8 mouse cellular contexts compared by ENCODE assay signal in the genomic region with DNA sequence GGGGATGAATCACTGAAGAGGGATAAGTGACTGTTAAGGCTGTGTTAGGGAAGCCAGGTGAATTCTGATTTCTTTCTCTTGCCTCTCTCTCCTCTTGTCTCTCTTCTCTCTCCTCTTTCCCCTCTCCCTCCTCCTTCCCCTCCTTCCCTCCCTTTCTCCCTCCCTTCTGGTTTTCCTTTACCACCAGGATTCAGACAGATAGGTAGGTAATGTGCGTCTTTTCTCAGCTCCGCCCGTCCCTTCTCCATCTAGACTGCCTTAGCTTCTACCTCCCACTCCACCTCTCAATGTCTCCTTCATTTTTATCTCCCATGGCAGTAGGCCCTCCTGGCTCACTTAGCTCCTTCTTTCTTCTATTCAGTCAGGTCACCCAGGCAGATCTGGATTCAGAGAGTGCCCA. TPM values are rescaled to one million over a fixed set of nuclear protein-coding genes. Genes with fewer than 3 reads are reported as not detected.
DNase-seq lines count a peak whose midpoint lies in the region; ATAC-seq lines count a peak whose summit lies in the region.

No protein-coding gene starts in this region.

- H3K36me3 ChIP-seq in forebrain, embryonic 14.5 days (ENCODE audit: control insufficient read depth, insufficient read depth, low read length) = no peaks in the 10 kb centered on the region
- H3K36me3 ChIP-seq in liver, embryonic 13.5 days = no peaks in the 10 kb centered on the region

- WGBS in forebrain, embryonic 14.5 days = 20% methylated on average over 3 of the region's 3 CpGs
- 35% methylated on average over 3 of the region's 3 CpGs for WGBS in liver, embryonic 13.5 days (ENCODE audit: insufficient replicate concordance)

- DNase-seq in frontal cortex, adult 2 months (ENCODE audit: extremely low spot score in 1 of 2, low spot score in 1 of 2) = no peak
- DNase-seq in A20 (ENCODE audit: low read depth, low spot score) (peak; percentile 12), MN1 (ENCODE audit: low spot score) (no peak)
- DNase-seq in forebrain, embryonic 14.5 days (ENCODE audit: low spot score) = no peak
- no peak for DNase-seq in liver, embryonic 13.5 days
- no peak for DNase-seq in retina, postnatal 1 day

- no peaks in the 10 kb centered on the region for H3K27me3 ChIP-seq in forebrain, embryonic 14.5 days (replicated peaks; ENCODE audit: control insufficient read depth, insufficient read depth, low read length)
- peaks cover 43% of the 10 kb centered on the region for H3K27me3 ChIP-seq in liver, embryonic 13.5 days

- peak overlapping the region; percentile 99 for H3K4me2 ChIP-seq in forebrain, embryonic 14.5 days (ENCODE audit: low read length)
- peak overlapping the region; percentile 94 for H3K4me2 ChIP-seq in liver, embryonic 13.5 days

- ATAC-seq in frontal cortex, adult (ENCODE audit: low TSS enrichment) = peak; percentile 32
- ATAC-seq in forebrain, embryonic 14.5 days = no peak; the same call in 1 of the 2 replicates
- no peak for ATAC-seq in liver, embryonic 13.5 days (ENCODE audit: low read depth)
- no peak for ATAC-seq in megakaryocyte progenitor cell, adult 5-6 weeks (replicated peaks; ENCODE audit: poor library complexity)

- H3K4me1 ChIP-seq in forebrain, embryonic 14.5 days (ENCODE audit: control insufficient read depth, insufficient read depth, low read length) = peaks cover 21% of the 10 kb centered on the region; the same call in 1 of the 2 replicates
- peaks cover 59% of the 10 kb centered on the region for H3K4me1 ChIP-seq in liver, embryonic 13.5 days (replicated peaks)

- peak overlapping the region; percentile 47 for H3K4me3 ChIP-seq in forebrain, embryonic 14.5 days (ENCODE audit: low read depth, low read length)
- H3K4me3 ChIP-seq in liver, embryonic 13.5 days (replicated peaks) = peak overlapping the region; percentile 65

- H3K9ac ChIP-seq in forebrain, embryonic 14.5 days (ENCODE audit: low read length) = peak overlapping the region; percentile 66
- H3K9ac ChIP-seq in liver, embryonic 13.5 days = peak overlapping the region; percentile 71

- H3K27ac ChIP-seq in forebrain, embryonic 14.5 days (ENCODE audit: low read depth, low read length) = no peak overlapping the region; the same call in 1 of the 2 replicates
- no peak overlapping the region for H3K27ac ChIP-seq in liver, embryonic 13.5 days

- H3K9me3 ChIP-seq in forebrain, embryonic 14.5 days (replicated peaks; ENCODE audit: control insufficient read depth, low read length) = no peaks in the 10 kb centered on the region
- no peaks in the 10 kb centered on the region for H3K9me3 ChIP-seq in liver, embryonic 13.5 days (replicated peaks)

RNA-seq across cellular contexts. Expression of a gene that starts 1.2 kb away (rescaled TPM):
- polyA plus RNA-seq in frontal cortex, adult 2 months (2012; rRNA removed) = 52.9 and 59.1 TPM in 2 replicates
- polyA plus RNA-seq in forebrain, embryonic 14.5 days (2014; fragmentation: Nextera tagmentation; extraction: Ambion mirVana) = 0.74 and 1.1 TPM in 2 replicates
- polyA plus RNA-seq in liver, embryonic 13.5 days (2015; fragmentation: Nextera tagmentation; extraction: Ambion mirVana) = 0.31 and 0.35 TPM in 2 replicates
- total RNA-seq in megakaryocyte progenitor cell, adult 5-6 weeks (2015) = 0.05 TPM in 1 of 2 replicates, not detected in the other
- 0.17 TPM in 1 of 2 replicates, not detected in the other for total RNA-seq in megakaryocyte progenitor cell, adult 5-6 weeks (2017)

RNA-seq across cellular contexts. Expression of a gene that starts 18.2 kb away (rescaled TPM):
- polyA plus RNA-seq in frontal cortex, adult 2 months (2012; rRNA removed) = 10.3 and 10.8 TPM in 2 replicates
- 31.8 and 35.9 TPM in 2 replicates for polyA plus RNA-seq in forebrain, embryonic 14.5 days (2014; fragmentation: Nextera tagmentation; extraction: Ambion mirVana)
- 24.8 and 28.9 TPM in 2 replicates for polyA plus RNA-seq in liver, embryonic 13.5 days (2015; fragmentation: Nextera tagmentation; extraction: Ambion mirVana)
- total RNA-seq in megakaryocyte progenitor cell, adult 5-6 weeks (2015) = 23.4 and 30.4 TPM in 2 replicates
- 51.9 and 57.7 TPM in 2 replicates for total RNA-seq in megakaryocyte progenitor cell, adult 5-6 weeks (2017)

Comparison
In these comparisons a context has a peak if more than half of its experiments do, and no peak if none do; other contexts are left out.
1. RNA of a gene that starts 1.2 kb away (polyA plus RNA-seq): 52.9 to 59.1 TPM in frontal cortex, adult 2 months; 0.74 to 1.1 TPM in forebrain, embryonic 14.5 days and 0.31 to 0.35 TPM in liver, embryonic 13.5 days; every median in the first group is over 10 times any median in the second.